Mouse (Mus musculus): ENCODE results near the gene Kcnf1.
"Not testable (repeated sequence)": the region's sequence is repeated elsewhere in the genome, so short reads cannot be mapped to it uniquely, and the experiment has no call there.

Gene Kcnf1

DNA sequence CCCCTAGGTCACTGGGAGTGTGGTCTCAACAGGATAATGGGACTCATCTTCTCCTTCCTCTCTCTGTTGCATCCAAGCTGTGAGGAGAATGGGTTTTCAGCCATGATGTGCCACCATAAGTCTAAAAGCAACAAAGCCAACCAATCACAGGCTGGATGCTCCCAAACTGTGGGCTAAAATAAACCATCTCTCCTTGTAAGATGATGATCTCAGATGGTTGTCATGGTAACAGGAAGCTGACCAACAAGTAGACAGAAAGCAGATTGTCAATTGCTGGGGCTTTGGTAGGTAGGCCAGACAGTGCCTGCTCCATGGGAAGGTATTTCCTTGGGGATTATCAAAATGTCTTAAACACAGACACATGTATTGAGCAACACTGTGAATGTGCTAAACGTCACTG lies 20.9 kb downstream of the Kcnf1 start:
- DNase-seq, result no peak

DNA sequence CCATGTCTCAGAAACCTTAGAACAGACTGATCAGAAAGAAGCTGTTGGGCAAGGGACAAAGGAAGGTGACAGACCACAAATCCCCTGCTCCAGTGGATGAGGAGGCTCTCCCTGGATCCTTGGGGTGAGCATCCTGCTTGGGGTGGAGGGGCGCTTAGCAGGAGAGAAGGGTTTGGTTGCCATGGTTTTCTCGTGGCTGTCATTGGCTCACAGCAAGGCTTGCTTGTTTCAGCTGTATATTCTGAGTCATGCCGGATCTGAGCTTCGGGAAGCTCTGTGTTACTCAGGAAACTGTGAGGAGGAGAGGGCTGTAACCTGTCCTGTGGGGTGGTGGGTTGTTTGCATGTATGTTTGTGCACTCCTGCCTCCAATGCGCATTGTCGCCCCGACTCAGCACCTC lies 23.8 kb downstream of the Kcnf1 start:
- peak; percentile 63 for DNase-seq

DNA sequence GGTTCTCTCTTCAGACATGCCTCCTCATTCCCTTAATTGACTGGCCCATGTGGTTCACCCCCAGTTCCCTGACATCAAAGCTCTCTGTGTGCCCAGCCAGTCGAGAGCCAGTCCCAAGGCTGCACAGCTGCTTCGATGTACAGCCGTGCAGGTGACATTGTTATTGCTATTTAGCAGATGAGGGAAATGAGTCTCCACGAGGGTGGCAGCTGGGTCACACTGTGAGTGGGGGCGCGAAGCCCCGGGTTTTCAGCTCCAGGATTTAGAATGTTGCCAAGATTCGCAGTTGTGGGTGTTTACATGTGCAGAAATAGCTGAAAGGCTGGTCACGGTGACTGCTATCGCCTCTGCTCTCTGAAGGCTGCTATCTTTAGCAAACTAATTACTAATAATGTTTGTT lies 27.8 kb downstream of the Kcnf1 start:
- DNase-seq, result peak; percentile 64

DNA sequence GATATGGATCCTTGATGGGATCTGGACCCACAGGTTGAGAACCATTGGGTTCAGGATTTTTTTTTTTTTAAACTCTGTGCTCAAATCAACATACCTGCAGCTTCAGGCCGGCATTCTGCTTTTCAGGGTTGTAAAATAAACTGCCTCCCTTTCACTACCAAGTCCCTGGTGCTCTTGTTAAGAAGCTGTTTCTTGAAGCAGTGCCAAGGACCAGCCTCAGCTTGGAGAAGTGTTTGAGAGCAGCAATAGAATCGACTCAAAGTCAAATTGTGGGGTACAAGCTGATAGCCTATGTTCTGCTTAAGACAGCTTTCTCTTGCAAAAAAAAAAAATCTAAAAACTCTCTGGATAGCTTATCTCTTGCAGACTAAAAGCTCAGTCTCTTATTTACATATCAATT lies 34.9 kb downstream of the Kcnf1 start:
- no peak for DNase-seq

DNA sequence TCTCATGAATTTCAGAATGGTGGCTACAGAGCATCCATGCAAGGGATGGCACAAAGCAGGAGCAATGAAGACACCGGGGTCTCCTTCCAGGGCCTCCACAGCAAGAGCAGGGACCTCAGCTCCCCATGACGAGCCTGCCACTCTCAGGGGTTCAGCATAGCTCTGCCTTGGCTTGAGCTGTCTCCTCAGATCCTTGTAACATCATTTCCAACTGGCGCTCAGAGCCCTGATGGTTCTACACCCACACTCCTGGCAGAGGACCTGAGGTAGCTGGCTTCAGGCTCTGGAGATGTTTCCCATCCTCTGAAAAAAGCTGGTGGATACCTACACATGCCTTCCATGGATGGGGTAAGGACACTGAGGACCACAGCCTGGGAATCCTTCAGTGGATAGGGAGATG lies 36.3 kb downstream of the Kcnf1 start:
- peak; percentile 61 for DNase-seq

DNA sequence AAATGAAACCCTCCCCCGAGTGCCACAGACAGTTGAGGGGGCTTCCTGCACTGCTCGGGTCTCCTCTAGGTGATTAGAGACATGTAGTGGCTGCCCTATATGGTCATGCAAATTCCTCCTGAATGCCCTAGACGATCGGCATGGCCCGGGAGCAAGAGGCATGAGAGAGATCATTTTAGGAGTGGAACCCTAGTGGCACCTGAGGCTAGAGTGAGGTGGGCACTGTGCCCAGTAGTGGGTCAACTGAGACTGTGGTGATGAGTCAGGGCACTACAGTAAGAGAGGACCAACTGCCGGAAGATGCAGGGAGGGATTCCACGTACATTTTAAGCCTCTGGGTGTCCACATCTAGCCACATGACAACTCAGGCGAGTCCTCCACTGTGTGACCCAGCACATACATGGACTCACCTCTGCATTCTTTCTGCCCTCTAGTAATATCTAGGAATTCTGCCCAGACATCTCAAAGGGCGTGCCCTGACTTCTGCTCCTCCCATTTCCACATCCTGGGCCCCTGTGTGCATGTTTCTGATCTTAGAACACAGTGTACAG lies 42.1 kb downstream of the Kcnf1 start:
- no peak for DNase-seq

DNA sequence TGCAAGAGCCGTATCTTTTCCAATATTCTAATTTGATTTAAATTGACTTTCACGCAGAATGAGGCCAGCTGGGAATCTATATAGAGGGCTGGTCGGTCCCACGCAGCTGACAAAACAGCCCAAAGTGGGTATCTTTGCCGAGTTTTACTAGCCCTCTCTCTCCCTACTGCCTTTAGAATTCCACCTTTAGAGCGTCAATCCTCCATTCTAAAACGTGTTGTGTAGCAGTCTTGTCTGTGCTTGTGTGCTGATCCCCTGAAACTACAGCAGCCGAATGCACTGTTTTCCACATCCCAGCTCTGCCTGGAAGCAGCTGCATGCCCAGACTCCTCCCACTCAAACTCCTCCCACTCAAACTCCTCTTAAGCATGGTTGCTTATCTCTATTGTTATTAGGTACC lies 44.4 kb downstream of the Kcnf1 start:
- no peak for DNase-seq

DNA sequence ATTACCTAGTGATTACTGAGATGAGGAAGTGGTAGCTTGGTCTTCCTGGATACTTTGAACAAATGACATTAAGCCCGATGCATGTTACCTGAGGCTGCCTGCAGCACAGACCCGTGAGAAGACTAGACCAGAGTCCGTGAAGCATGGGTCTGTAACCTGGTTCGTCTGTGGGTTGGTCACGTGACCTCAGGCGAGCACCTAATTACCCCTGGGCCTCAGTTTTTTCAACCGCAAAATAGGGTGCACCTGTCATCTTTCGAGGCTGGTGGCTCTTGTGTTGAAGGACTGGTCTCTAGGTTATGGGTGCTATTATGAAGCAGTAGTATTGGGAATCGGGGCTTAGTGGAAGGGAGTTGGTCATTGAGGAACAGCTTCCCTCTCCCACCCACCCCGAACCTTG lies 45.1 kb downstream of the Kcnf1 start:
- DNase-seq, result no peak

DNA sequence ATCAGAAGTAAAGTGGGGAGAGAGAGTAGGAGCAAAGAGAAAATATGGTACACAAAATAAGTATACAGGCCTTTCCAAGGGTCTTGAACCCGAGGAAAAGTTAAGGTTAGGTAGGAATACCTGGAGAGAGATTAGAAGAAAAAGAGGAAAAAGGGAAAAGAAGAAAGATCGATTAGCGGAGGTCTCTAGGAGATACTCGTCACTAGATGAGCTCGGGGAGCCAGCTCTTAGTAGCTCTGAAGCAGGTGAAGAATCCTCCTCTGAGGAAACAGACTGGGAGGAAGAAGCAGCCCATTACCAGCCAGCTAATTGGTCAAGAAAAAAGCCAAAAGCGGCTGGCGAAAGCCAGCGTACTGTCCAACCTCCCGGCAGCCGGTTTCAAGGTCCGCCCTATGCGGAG lies 53.8 kb downstream of the Kcnf1 start:
- DNase-seq, result not testable (repeated sequence)

Data from layer of hippocampus, adult 9-11 months (tissue).